Mouse (Mus musculus) lung, embryonic 15.5 days (tissue): ENCODE measurements around the gene Cldnd2. TPM values are rescaled to one million over a fixed set of nuclear protein-coding genes. Genes with fewer than 3 reads are reported as not detected.
A peak's percentile ranks its signal among the peaks of the same experiment; 100 is the strongest.

Experiments used
- ATAC-seq: fragments of 200-750 bp; cut with Nextera tagmentation; 2 replicates; pipeline ENCODE4 v1.8.0; 2017; ENCODE audit warnings: moderate number of reproducible peaks, borderline replicate concordance; ENCODE audit not compliant: low FRiP score, low TSS enrichment; ENCODE audit errors: extremely low read depth
- H3K27ac ChIP-seq: fragments of 300-500 bp; sonication (generic); 2 replicates; pipeline ENCODE4 v1.5.1; 2015; ENCODE audit warnings: moderate library complexity, mild to moderate bottlenecking, inconsistent platforms
- H3K27me3 ChIP-seq: fragments of 300-500 bp; sonication (generic); 2 replicates; pipeline ENCODE4 v1.6.1; 2015; ENCODE audit warnings: inconsistent platforms
- H3K36me3 ChIP-seq: fragments of 300-500 bp; sonication (generic); 2 replicates; pipeline ENCODE4 v1.6.1; 2015; ENCODE audit warnings: inconsistent platforms
- H3K4me1 ChIP-seq: fragments of 300-500 bp; sonication (generic); 2 replicates; pipeline ENCODE4 v1.6.1; 2015; ENCODE audit warnings: inconsistent platforms
- H3K4me2 ChIP-seq: fragments of 300-500 bp; sonication (generic); 2 replicates; pipeline ENCODE4 v1.6.1; 2015; ENCODE audit warnings: inconsistent platforms, mild to moderate bottlenecking, moderate library complexity
- H3K4me3 ChIP-seq: fragments of 300-500 bp; sonication (generic); 2 replicates; pipeline ENCODE4 v1.5.1; 2015; ENCODE audit warnings: mild to moderate bottlenecking, inconsistent platforms
- H3K9ac ChIP-seq: fragments of 300-500 bp; sonication (generic); 2 replicates; pipeline ENCODE4 v1.6.1; 2015; ENCODE audit warnings: inconsistent platforms
- H3K9me3 ChIP-seq: fragments of 300-500 bp; sonication (generic); 2 replicates; pipeline ENCODE4 v1.6.1; 2016; ENCODE audit warnings: inconsistent platforms
- WGBS: fragments of 180-500 bp; shearing (Covaris S2); methylation state at CpG from one replicate; pipeline ENCODE4 v1.1.7; 2015; 5-methylcytosine and 5-hydroxymethylcytosine counted together
- microRNA-seq: library from miRNA; unstranded; fragments of <30 nt; microRNA quantifications from one replicate; pipeline ENCODE4, GENCODE M21; 2016
- polyA plus RNA-seq: library from polyadenylated mRNA; unstranded; fragments of >200 nt; fragmentation: Nextera tagmentation; extraction: Ambion mirVana; gene quantifications from 2 replicates; pipeline ENCODE4 v1.2.1, GENCODE M21; 2015

Gene Cldnd2
- polyA plus RNA-seq, 1 experiment from 2014 or later, result not detected

- Histone ChIP-seq H3K4me2 (no peak overlapping the region), H3K9ac (no peak overlapping the region), H3K4me1 (0 out of 2 replicates have a peak, but pooled peaks cover 3% of the 10 kb centered on the region), H3K9me3 (no peaks in the 10 kb centered on the region), H3K27ac (no peak overlapping the region), H3K27me3 (peaks cover 33% of the 10 kb centered on the region), H3K4me3 (no peak overlapping the region), H3K36me3 (no peaks in the 10 kb centered on the region)
- ATAC-seq, result no peak
- WGBS, result 7% methylated on average over 13 of the region's 13 CpGs
These were observed 35.8 kb downstream of the Cldnd2 start for GRCm38 (mm10) chr7:43476376-43476775.

- ATAC-seq, result no peak
- Histone ChIP-seq H3K4me3 (no peak overlapping the region), H3K4me2 (no peak overlapping the region), H3K9ac (no peak overlapping the region), H3K4me1 (peaks cover 3% of the 10 kb centered on the region; the same call in 1 of the 2 replicates), H3K27me3 (peaks cover 20% of the 10 kb centered on the region), H3K27ac (no peak overlapping the region), H3K9me3 (no peaks in the 10 kb centered on the region), H3K36me3 (no peaks in the 10 kb centered on the region)
- 64% methylated on average over 3 of the region's 3 CpGs for WGBS
These were observed 40.6 kb downstream of the Cldnd2 start for GRCm38 (mm10) chr7:43481191-43481590.

- H3K4me3 ChIP-seq, result no peak overlapping the region
- H3K27ac ChIP-seq, result no peak overlapping the region
- no peak overlapping the region for H3K4me2 ChIP-seq
- WGBS, result 47% methylated on average over 8 of the region's 8 CpGs
- H3K36me3 ChIP-seq, result no peaks in the 10 kb centered on the region
- H3K4me1 ChIP-seq, result peaks cover 3% of the 10 kb centered on the region; the same call in 1 of the 2 replicates
- peaks cover 11% of the 10 kb centered on the region for H3K27me3 ChIP-seq
- no peaks in the 10 kb centered on the region for H3K9me3 ChIP-seq
- H3K9ac ChIP-seq, result no peak overlapping the region
- peak; percentile 61; the same call in 1 of the 2 replicates for ATAC-seq
These were observed 41.6 kb downstream of the Cldnd2 start for GRCm38 (mm10) chr7:43482090-43482716.

GRCm38 (mm10) chr7:43483236-43483635 lies 42.7 kb downstream of the Cldnd2 start:
- H3K4me1 ChIP-seq, result peaks cover 3% of the 10 kb centered on the region; the same call in 1 of the 2 replicates
- 3% methylated on average over 10 of the region's 10 CpGs for WGBS
- no peaks in the 10 kb centered on the region for H3K36me3 ChIP-seq
- H3K27ac ChIP-seq, result no peak overlapping the region
- H3K27me3 ChIP-seq, result peaks cover 1% of the 10 kb centered on the region; the same call in 1 of the 2 replicates
- no peak overlapping the region for H3K4me3 ChIP-seq
- no peak for ATAC-seq
- no peaks in the 10 kb centered on the region for H3K9me3 ChIP-seq
- H3K9ac ChIP-seq, result no peak overlapping the region
- H3K4me2 ChIP-seq, result no peak overlapping the region

GRCm38 (mm10) chr7:43488646-43489045 lies 48.1 kb downstream of the Cldnd2 start:
- Histone ChIP-seq H3K27ac (no peak overlapping the region), H3K9me3 (no peaks in the 10 kb centered on the region), H3K9ac (no peak overlapping the region), H3K4me1 (no peaks in the 10 kb centered on the region), H3K36me3 (no peaks in the 10 kb centered on the region), H3K4me3 (no peak overlapping the region), H3K27me3 (0 out of 2 replicates have a peak, but pooled peaks cover 7% of the 10 kb centered on the region), H3K4me2 (no peak overlapping the region)
- 43% methylated on average over 5 of the region's 5 CpGs for WGBS
- ATAC-seq, result no peak

- Histone ChIP-seq H3K27ac (no peak within 1 kb of the TSS), H3K4me2 (peak within 1 kb of the TSS; percentile 75), H3K9ac (peak within 1 kb of the TSS; percentile 19; the same call in 1 of the 2 replicates), H3K27me3 (0 out of 2 replicates have a peak, but pooled peaks cover 7% of the 10 kb centered on the region), H3K4me3 (peak within 1 kb of the TSS; percentile 42), H3K9me3 (no peaks in the 10 kb centered on the region), H3K4me1 (no peaks in the 10 kb centered on the region), H3K36me3 (no peaks in the 10 kb centered on the region)
- WGBS, result 2% methylated on average over 23 of the region's 41 CpGs
- ATAC-seq, result peak; percentile 33; the same call in 1 of the 2 replicates
These were observed 49.1 kb downstream of the Cldnd2 start, which contains the start of gene Iglon5 for GRCm38 (mm10) chr7:43489631-43490125. Iglon5 (minus strand) TSS chr7:43490075.

GRCm38 (mm10) chr7:43490182-43490584 lies 49.6 kb downstream of the Cldnd2 start:
- peak; percentile 77; the same call in 1 of the 2 replicates for ATAC-seq
- WGBS, result 0% methylated on average over 12 of the region's 13 CpGs
- H3K27me3 ChIP-seq, result 0 out of 2 replicates have a peak, but pooled peaks cover 7% of the 10 kb centered on the region

GRCm38 (mm10) chr7:43490861-43491260 lies 50.3 kb downstream of the Cldnd2 start:
- no peaks in the 10 kb centered on the region for H3K36me3 ChIP-seq
- H3K4me1 ChIP-seq, result no peaks in the 10 kb centered on the region
- H3K9ac ChIP-seq, result no peak overlapping the region
- no peak for ATAC-seq
- no peaks in the 10 kb centered on the region for H3K9me3 ChIP-seq
- 0 out of 2 replicates have a peak overlapping the region, but pooled peaks have one; percentile 75 for H3K4me2 ChIP-seq
- no peak overlapping the region for H3K27ac ChIP-seq
- 59% methylated on average over 9 of the region's 9 CpGs for WGBS
- 0 out of 2 replicates have a peak, but pooled peaks cover 7% of the 10 kb centered on the region for H3K27me3 ChIP-seq
- H3K4me3 ChIP-seq, result no peak overlapping the region

More at GRCm38 (mm10) chr7:43490182-43490584, 49.6 kb downstream of the Cldnd2 start:
- Histone ChIP-seq H3K9me3 (no peaks in the 10 kb centered on the region), H3K27ac (no peak overlapping the region), H3K9ac (peak overlapping the region; percentile 19; the same call in 1 of the 2 replicates), H3K36me3 (no peaks in the 10 kb centered on the region), H3K4me3 (peak overlapping the region; percentile 42), H3K4me2 (peak overlapping the region; percentile 75), H3K4me1 (no peaks in the 10 kb centered on the region)

Small RNAs within 50 kb of the gene (microRNA-seq; reads per million reads assigned to microRNA genes)
- gene Mir7051, result not detected

Other genes with a start within 250 kb of the Cldnd2 start
- 12.8 and 13.3 TPM in 2 replicates for gene Zfp715, start 127.5 kb upstream of the Cldnd2 start, polyA plus RNA-seq
- gene Siglecf, start 89.4 kb upstream of the Cldnd2 start, polyA plus RNA-seq, result 0.16 and 0.19 TPM in 2 replicates
- 0.35 and 0.45 TPM in 2 replicates for gene Siglecg, start 32.6 kb upstream of the Cldnd2 start, polyA plus RNA-seq
- gene Lim2, start 13.1 kb upstream of the Cldnd2 start, polyA plus RNA-seq, result not detected in 2 replicates
- gene Nkg7, start 3.7 kb upstream of the Cldnd2 start, polyA plus RNA-seq, result 1.2 and 7.7 TPM in 2 replicates
- 331 and 333 TPM in 2 replicates for gene Etfb, start 3.3 kb downstream of the Cldnd2 start, polyA plus RNA-seq
- gene Gm45233, start 3.3 kb downstream of the Cldnd2 start, polyA plus RNA-seq, result 0.45 TPM in 1 of 2 replicates, not detected in the other
- 2.0 and 2.7 TPM in 2 replicates for gene Vsig10l, start 22.4 kb downstream of the Cldnd2 start, polyA plus RNA-seq
- 0.39 and 0.48 TPM in 2 replicates for gene Iglon5, start 49.3 kb downstream of the Cldnd2 start, polyA plus RNA-seq
- not detected in 2 replicates for gene 4931406B18Rik, start 65.2 kb downstream of the Cldnd2 start, polyA plus RNA-seq
- gene Cd33, start 103.6 kb downstream of the Cldnd2 start, polyA plus RNA-seq, result 1.2 and 1.7 TPM in 2 replicates
- gene Zfp658, start 121.5 kb downstream of the Cldnd2 start, polyA plus RNA-seq, result 3.5 and 4.4 TPM in 2 replicates
- 13.1 and 13.5 TPM in 2 replicates for gene Zfp719, start 138.8 kb downstream of the Cldnd2 start, polyA plus RNA-seq
- 0.15 and 0.33 TPM in 2 replicates for gene Zfp819, start 166.4 kb downstream of the Cldnd2 start, polyA plus RNA-seq
- not detected in 2 replicates for gene Ceacam18, start 193.9 kb downstream of the Cldnd2 start, polyA plus RNA-seq
- gene Siglece, start 219.4 kb downstream of the Cldnd2 start, polyA plus RNA-seq, result 0.74 and 1.0 TPM in 2 replicates
- 13.9 and 14.2 TPM in 2 replicates for gene Ctu1, start 231.2 kb downstream of the Cldnd2 start, polyA plus RNA-seq
- not detected in 2 replicates for gene Klk14, start 249.6 kb downstream of the Cldnd2 start, polyA plus RNA-seq